Mouse (Mus musculus) hindbrain, embryonic 16.5 days (tissue): ENCODE data around the gene Sardh. TPM values are rescaled to one million over a fixed set of nuclear protein-coding genes. Genes with fewer than 3 reads are reported as not detected.

Source experiments
- ATAC-seq: fragments of 200-750 bp; cut with Nextera tagmentation; 2 replicates; pipeline ENCODE4 v1.8.0; 2017; ENCODE audit warnings: moderate TSS enrichment, moderate library complexity
- H3K27ac ChIP-seq: fragments of 300-500 bp; sonication (generic); 2 replicates; pipeline ENCODE4 v1.5.1; 2014; ENCODE audit warnings: low read depth, mild to moderate bottlenecking, control low read depth, low read length, moderate library complexity
- H3K27me3 ChIP-seq: fragments of 300-500 bp; sonication (generic); replicated peaks from 2 replicates; pipeline ENCODE4 v1.6.1; 2014; ENCODE audit warnings: low read length; ENCODE audit not compliant: control insufficient read depth, insufficient read depth
- H3K36me3 ChIP-seq: fragments of 300-500 bp; sonication (generic); 2 replicates; pipeline ENCODE4 v1.6.1; 2014; ENCODE audit warnings: mild to moderate bottlenecking, low read length, moderate library complexity, mixed read lengths; ENCODE audit not compliant: control insufficient read depth, insufficient read depth
- H3K4me1 ChIP-seq: fragments of 300-500 bp; sonication (generic); 2 replicates; pipeline ENCODE4 v1.6.1; 2014; ENCODE audit warnings: low read depth, low read length; ENCODE audit not compliant: control insufficient read depth, insufficient read depth
- H3K4me2 ChIP-seq: fragments of 300-500 bp; sonication (generic); 2 replicates; pipeline ENCODE4 v1.6.1; 2014; ENCODE audit warnings: mild to moderate bottlenecking, low read length, control low read depth, moderate library complexity
- H3K4me3 ChIP-seq: fragments of 300-500 bp; sonication (generic); 2 replicates; pipeline ENCODE4 v1.5.1; 2014; ENCODE audit warnings: mild to moderate bottlenecking, low read length, control low read depth, moderate library complexity
- H3K9ac ChIP-seq: fragments of 300-500 bp; sonication (generic); 2 replicates; pipeline ENCODE4 v1.6.1; 2014; ENCODE audit warnings: low read depth, mild to moderate bottlenecking, control low read depth, low read length, moderate library complexity
- H3K9me3 ChIP-seq: fragments of 300-500 bp; sonication (generic); 2 replicates; pipeline ENCODE4 v1.6.1; 2014; ENCODE audit warnings: mild to moderate bottlenecking, low read length, moderate library complexity; ENCODE audit not compliant: control insufficient read depth
- WGBS: fragments of 180-500 bp; shearing (Covaris S2); extraction: QIAGEN DNeasy Blood & Tissue Kit; methylation state at CpG from one replicate; pipeline ENCODE4 v1.1.7; 2014; 5-methylcytosine and 5-hydroxymethylcytosine counted together
- polyA plus RNA-seq: library from polyadenylated mRNA; unstranded; fragments of >200 nt; fragmentation: Nextera tagmentation; extraction: Ambion mirVana; gene quantifications from 2 replicates; pipeline ENCODE4 v1.2.1, GENCODE M21; 2015

Gene Sardh
- polyA plus RNA-seq, 1 experiment from 2014 or later = 9.1 TPM

DNA sequence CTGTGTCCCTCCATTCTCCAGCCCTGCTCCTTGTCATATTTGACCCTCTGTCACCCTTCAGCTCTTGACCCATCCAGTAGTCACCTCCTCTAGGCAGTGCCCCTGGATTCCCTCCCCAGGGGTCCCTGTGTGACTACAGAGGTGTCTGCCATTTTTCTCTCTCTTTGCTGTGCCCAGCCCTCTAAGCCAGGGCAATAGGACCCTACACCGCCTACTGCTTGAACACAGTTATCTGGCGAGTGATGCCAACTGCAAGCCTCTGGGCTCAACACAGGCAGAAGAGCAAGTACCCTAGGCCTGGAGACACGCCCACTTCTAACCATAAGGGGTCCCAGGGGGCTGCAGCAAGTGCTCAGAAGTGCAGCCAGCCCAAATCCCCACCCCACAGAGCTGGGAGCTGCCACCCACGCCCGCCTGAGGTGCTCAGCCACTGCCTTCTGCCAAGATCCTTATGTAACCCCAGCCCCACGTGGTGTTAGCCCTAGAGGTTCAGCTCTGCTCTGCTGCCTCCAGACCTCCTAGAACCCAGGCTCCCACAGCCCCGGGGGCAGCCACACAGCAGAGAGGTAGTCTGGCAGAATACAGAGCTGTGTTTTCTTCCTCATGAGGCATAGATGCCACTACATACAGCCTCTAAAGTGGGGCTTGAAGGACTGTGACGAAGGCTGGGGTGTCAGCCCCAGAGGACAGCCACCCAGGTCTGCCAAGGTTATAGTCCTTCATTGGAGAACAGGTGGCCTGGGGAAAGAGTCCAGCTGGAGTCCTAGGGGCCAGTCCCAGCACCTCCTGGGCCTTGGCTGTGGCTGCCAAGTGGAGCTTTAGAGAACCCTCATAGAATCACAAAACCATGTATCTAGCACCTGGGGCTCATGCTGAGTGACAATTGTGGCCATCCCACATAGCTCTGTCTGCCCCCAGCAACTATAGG is 35.9 kb downstream of the Sardh start:
- Histone ChIP-seq H3K4me1 (no peaks in the 10 kb centered on the region), H3K36me3 (no peaks in the 10 kb centered on the region), H3K4me3 (no peak overlapping the region), H3K27ac (no peak overlapping the region), H3K9me3 (no peaks in the 10 kb centered on the region), H3K27me3 (no peaks in the 10 kb centered on the region), H3K9ac (no peak overlapping the region), H3K4me2 (no peak overlapping the region)
- WGBS = 70% methylated on average over 8 of the region's 8 CpGs
- no peak for ATAC-seq

DNA sequence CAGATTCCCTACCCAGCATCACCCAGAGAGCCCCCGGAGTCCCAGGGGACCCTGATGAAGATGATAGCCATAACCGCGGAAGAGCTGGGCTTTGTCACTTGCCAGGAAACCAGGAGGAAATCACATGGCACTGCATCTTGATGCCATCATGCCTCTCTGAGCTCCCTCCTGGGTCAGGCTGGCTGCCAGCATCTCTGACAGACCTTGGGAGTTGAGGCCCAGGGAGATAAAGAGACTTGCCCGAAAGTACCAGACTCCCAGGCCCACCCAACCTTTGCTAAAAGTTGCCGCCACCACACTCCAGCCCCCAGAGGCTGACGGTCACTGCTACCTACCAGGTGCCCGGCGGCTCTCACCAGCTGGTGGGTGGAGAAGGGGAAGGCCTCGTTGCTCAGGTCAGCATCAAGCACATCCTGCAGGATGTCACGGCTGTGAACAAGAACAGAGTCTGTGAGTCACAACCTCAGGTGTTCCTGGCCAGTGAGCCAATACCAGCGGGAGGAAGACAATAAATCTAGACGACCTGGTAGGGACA is 37.4 kb downstream of the Sardh start:
- Histone ChIP-seq H3K9me3 (no peaks in the 10 kb centered on the region), H3K4me3 (no peak overlapping the region), H3K4me1 (no peaks in the 10 kb centered on the region; the same call in 1 of the 2 replicates), H3K36me3 (no peaks in the 10 kb centered on the region), H3K27me3 (no peaks in the 10 kb centered on the region), H3K27ac (no peak overlapping the region), H3K9ac (no peak overlapping the region), H3K4me2 (no peak overlapping the region)
- no peak for ATAC-seq
- WGBS = 81% methylated on average over 12 of the region's 12 CpGs

- H3K27ac ChIP-seq = no peak overlapping the region
These were observed 37.9 kb downstream of the Sardh start for GRCm38 (mm10) chr2:27210255-27210654.

GRCm38 (mm10) chr2:27209816-27210215 is 38.3 kb downstream of the Sardh start:
- WGBS = 71% methylated on average over 5 of the region's 5 CpGs
- H3K4me2 ChIP-seq = no peak overlapping the region
- H3K27ac ChIP-seq = no peak overlapping the region
- ATAC-seq = no peak
- no peak overlapping the region for H3K9ac ChIP-seq
- no peaks in the 10 kb centered on the region for H3K27me3 ChIP-seq
- no peaks in the 10 kb centered on the region; the same call in 1 of the 2 replicates for H3K4me1 ChIP-seq
- H3K9me3 ChIP-seq = no peaks in the 10 kb centered on the region
- no peak overlapping the region for H3K4me3 ChIP-seq
- H3K36me3 ChIP-seq = no peaks in the 10 kb centered on the region

More at GRCm38 (mm10) chr2:27210255-27210654, 37.9 kb downstream of the Sardh start:
- Histone ChIP-seq H3K4me3 (no peak overlapping the region), H3K4me1 (no peaks in the 10 kb centered on the region; the same call in 1 of the 2 replicates), H3K9me3 (no peaks in the 10 kb centered on the region), H3K36me3 (no peaks in the 10 kb centered on the region), H3K27me3 (no peaks in the 10 kb centered on the region), H3K4me2 (no peak overlapping the region), H3K9ac (no peak overlapping the region)
- WGBS = 60% methylated on average over 7 of the region's 7 CpGs
- ATAC-seq = no peak

GRCm38 (mm10) chr2:27209370-27209769 is 38.8 kb downstream of the Sardh start:
- no peaks in the 10 kb centered on the region for H3K9me3 ChIP-seq
- no peaks in the 10 kb centered on the region; the same call in 1 of the 2 replicates for H3K4me1 ChIP-seq
- no peak overlapping the region for H3K27ac ChIP-seq
- no peak for ATAC-seq
- no peak overlapping the region for H3K4me2 ChIP-seq
- no peaks in the 10 kb centered on the region for H3K36me3 ChIP-seq
- WGBS = 82% methylated on average over 9 of the region's 9 CpGs
- no peak overlapping the region for H3K4me3 ChIP-seq
- H3K27me3 ChIP-seq = no peaks in the 10 kb centered on the region
- H3K9ac ChIP-seq = no peak overlapping the region

DNA sequence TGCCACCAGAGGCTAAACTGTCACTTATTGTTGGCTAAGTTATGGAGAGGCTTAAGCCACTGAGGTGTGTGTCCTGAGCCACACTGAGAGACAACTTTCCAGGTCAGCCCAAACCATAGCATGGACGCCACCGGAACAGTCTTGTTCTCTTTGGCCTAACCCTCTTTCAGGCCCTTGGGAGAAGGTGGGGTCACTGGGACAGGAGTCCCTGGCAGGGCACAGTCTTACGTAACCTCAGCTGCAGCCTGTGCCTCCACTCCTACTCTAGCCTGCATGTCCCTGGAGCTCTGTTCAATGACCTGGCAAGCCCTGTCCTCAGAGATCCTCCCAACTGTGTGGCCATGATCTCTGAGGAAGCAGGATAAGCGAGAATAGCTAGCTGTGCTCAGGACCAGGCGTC is 41.0 kb downstream of the Sardh start:
- Histone ChIP-seq H3K4me1 (no peaks in the 10 kb centered on the region; the same call in 1 of the 2 replicates), H3K36me3 (no peaks in the 10 kb centered on the region), H3K4me3 (no peak overlapping the region), H3K9ac (no peak overlapping the region), H3K27me3 (no peaks in the 10 kb centered on the region), H3K27ac (no peak overlapping the region), H3K9me3 (no peaks in the 10 kb centered on the region), H3K4me2 (no peak overlapping the region)
- 91% methylated on average over 5 of the region's 5 CpGs for WGBS
- ATAC-seq = no peak

DNA sequence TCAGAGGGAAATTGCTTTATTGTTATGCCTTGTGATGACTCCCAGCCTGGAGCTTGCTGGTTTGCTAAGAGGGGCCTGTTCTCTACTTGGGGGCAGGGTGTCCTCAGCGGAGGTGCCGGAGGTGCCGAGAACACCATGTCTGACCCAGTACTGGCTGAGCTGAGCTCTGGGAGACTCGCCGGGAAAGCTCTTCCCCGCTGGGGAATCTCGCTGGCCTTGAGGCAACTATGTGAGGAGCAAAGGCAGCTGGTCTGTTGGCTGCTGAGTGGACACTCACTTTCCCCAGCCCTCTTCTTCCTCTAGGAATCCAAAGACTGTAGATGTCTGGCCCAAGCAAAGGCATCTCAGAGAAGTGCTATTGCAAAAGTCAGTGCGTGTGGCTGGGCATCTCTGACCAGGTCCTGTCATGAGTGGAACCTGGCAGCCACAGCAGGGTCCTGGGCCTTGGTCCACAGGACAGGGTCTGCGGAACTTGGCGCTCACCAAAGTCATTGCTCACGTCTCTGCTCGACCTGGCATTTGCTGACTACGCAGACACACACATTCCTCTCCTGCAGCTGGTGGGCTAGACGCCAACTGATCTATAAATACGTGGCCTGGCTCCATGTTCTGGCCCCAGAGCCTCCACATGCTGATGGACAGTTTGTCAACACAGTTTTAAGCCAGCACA is 41.9 kb downstream of the Sardh start:
- 72% methylated on average over 15 of the region's 15 CpGs for WGBS
- no peak for ATAC-seq

GRCm38 (mm10) chr2:27205666-27206065 is 42.5 kb downstream of the Sardh start:
- Histone ChIP-seq H3K4me2 (no peak overlapping the region), H3K9ac (no peak overlapping the region), H3K9me3 (no peaks in the 10 kb centered on the region), H3K4me1 (no peaks in the 10 kb centered on the region; the same call in 1 of the 2 replicates), H3K27ac (no peak overlapping the region), H3K36me3 (no peaks in the 10 kb centered on the region), H3K27me3 (no peaks in the 10 kb centered on the region), H3K4me3 (no peak overlapping the region)
- ATAC-seq = peak; percentile 34; the same call in 1 of the 2 replicates
- 66% methylated on average over 10 of the region's 10 CpGs for WGBS

More for the DNA sequence above, 41.9 kb downstream of the Sardh start:
- H3K9me3 ChIP-seq = no peaks in the 10 kb centered on the region
- H3K4me3 ChIP-seq = no peak overlapping the region
- H3K27ac ChIP-seq = no peak overlapping the region
- no peaks in the 10 kb centered on the region for H3K36me3 ChIP-seq
- H3K4me1 ChIP-seq = no peaks in the 10 kb centered on the region; the same call in 1 of the 2 replicates
- H3K9ac ChIP-seq = no peak overlapping the region
- no peak overlapping the region for H3K4me2 ChIP-seq
- no peaks in the 10 kb centered on the region for H3K27me3 ChIP-seq

DNA sequence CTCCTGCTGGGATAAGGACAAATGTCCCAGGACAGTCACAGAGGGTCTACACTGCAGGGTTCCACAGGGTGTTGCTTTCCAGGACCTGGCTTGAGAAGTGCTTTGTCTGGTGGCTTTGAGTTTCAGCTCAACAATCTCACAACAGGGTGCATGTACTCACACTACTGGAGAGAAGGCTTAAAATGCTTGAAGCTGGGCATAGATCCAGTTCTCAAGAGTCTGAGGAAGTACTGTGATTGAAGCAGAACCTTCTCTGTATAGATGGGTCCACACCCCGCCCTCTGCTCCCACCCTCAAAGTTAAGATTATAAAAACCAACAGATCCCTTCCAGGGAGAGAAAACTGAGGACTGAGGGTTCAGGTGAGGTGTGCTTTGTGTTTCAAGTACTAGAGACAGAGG is 47.6 kb downstream of the Sardh start:
- Histone ChIP-seq H3K4me1 (no peaks in the 10 kb centered on the region), H3K9ac (no peak overlapping the region), H3K27ac (no peak overlapping the region), H3K36me3 (no peaks in the 10 kb centered on the region), H3K27me3 (no peaks in the 10 kb centered on the region), H3K9me3 (no peaks in the 10 kb centered on the region), H3K4me3 (no peak overlapping the region), H3K4me2 (no peak overlapping the region)
- no peak for ATAC-seq
- WGBS = 72% methylated on average over 1 of the region's 1 CpGs
